Mouse (Mus musculus) E14TG2a.4 (cell line): ENCODE measurements at regions not wholly inside any gene's neighbourhood (a gene's known extent, or its start where the extent isn't known, plus 50 kb on each side); places are given as distances from the start of the nearest gene placed in this dataset.

Experiments used
- CTCF ChIP-seq: conservative IDR thresholded peaks from 2 replicates; pipeline ENCODE4 v1.5.1; 2014; ENCODE audit warnings: low read length
- POU5F1 ChIP-seq: IDR thresholded peaks from 2 replicates; pipeline ENCODE4 v1.6.1; 2014; ENCODE audit warnings: low read length, borderline replicate concordance

DNA sequence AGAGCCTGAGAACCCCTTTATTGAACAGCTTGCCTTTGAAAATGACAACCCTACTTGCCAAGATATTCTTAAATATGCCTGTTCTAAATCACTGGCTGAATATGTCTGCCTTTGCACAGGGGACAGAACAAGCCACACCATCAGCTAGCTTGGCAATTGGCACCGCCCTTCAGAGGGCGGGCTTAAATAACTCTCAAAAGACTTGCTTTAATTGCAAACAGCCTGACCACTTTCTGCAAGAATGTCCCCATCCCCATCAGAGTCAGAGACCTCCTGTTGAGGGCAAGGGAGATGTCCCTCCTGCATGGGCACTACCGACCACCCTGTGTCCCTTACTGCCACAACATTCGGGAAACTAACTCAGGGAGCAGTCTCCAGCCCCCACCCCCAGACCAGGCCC, 88.4 kb upstream of the Slc1a4 start:
- TF ChIP-seq CTCF, result no peak
- TF ChIP-seq POU5F1, result no peak
